ENCODE assay signal across 7 mouse cellular contexts in the genomic region with DNA sequence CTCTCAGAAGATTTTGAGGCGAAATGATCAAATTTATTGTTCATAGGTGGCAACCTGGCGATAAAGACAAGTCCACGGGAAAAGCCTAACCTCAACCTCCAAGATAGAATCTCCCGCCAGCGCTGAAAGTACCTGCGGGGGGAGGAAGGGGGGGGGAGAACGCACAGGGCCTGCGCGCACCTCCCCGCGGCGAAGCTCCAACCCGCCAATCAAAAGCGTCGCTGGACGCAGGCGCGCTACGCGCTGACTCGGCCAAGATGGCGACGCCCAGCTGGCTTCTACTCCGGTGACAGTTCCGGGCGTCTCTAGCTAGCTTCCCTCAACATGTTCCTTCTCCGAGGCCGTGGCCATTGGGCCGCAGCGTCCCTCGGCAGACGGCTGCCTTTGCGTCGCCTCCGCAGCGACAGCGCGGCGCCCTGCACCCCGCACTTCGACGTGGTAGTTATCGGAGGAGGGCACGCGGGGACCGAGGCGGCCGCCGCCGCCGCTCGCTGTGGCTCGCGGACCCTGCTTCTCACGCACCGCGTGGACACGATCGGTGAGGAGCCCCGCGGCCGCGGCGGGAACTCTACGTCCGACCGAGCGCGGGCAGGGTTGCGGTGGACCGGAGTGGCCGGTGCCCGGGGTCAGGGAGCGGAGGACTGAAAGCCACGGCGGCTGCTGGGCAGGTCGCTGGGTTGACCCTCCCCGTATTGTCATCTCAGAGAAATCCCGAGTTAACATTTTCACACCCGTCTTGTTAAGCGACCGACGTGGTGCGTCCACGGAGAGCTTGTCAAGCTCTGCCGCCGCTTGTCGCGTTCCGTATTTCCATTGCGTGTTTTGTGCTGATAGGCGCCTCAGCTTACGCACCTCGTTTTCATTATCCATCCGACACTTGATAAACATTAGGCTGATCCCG. TPM values are rescaled to one million over a fixed set of nuclear protein-coding genes. Genes with fewer than 3 reads are reported as not detected.
DNase-seq lines count a peak whose midpoint lies in the region; ATAC-seq lines count a peak whose summit lies in the region.

TSS of gene Mto1 (plus strand) at position 236 of the 901 bp plus-strand sequence.
TSS of gene Gm17324 (minus strand) at position 814 of the 901 bp plus-strand sequence.

- intact Hi-C loops in gastrocnemius, postnatal 36 days (cut with DNase I): no loop called here
- intact Hi-C loops in left cerebral cortex, postnatal 36 days (cut with DNase I): no loop called here

- ATAC-seq in intestine, embryonic 16.5 days: peak; percentile 96
- ATAC-seq in midbrain, embryonic 11.5 days (ENCODE audit: low FRiP score): peak; percentile 95

- peak within 1 kb of the TSS; percentile 96 for H3K9ac ChIP-seq in intestine, embryonic 16.5 days (ENCODE audit: low read depth, low read length)
- peak within 1 kb of the TSS; percentile 89 for H3K9ac ChIP-seq in midbrain, embryonic 11.5 days (ENCODE audit: low read length)

- H3K4me1 ChIP-seq in intestine, embryonic 16.5 days (ENCODE audit: control insufficient read depth, insufficient read depth, low read length): peaks cover 6% of the 10 kb centered on the region
- H3K4me1 ChIP-seq in midbrain, embryonic 11.5 days (ENCODE audit: control insufficient read depth, insufficient read depth, low read length): peaks cover 6% of the 10 kb centered on the region

- no peaks in the 10 kb centered on the region for H3K9me3 ChIP-seq in intestine, embryonic 16.5 days (ENCODE audit: control insufficient read depth, low read length)
- no peaks in the 10 kb centered on the region for H3K9me3 ChIP-seq in midbrain, embryonic 11.5 days (ENCODE audit: control insufficient read depth, low read length)

- DNase-seq in adrenal gland, adult 18-20 months (ENCODE audit: low spot score in 2 of 2): peak; percentile 89 to 90
- DNase-seq in embryo, embryonic 11 days: peak; percentile 94
- peak; percentile 87 to 88 for DNase-seq in gastrocnemius, postnatal 36 days
- peak; percentile 89 for DNase-seq in left cerebral cortex, postnatal 36 days (ENCODE audit: low spot score in 2 of 2)
- DNase-seq in midbrain, embryonic 11.5 days (ENCODE audit: low spot score, missing footprints): peak; percentile 99
- peak; percentile 93 for DNase-seq in skeletal muscle tissue, adult 2 months (ENCODE audit: low read depth, low spot score)

- H3K4me3 ChIP-seq in intestine, embryonic 16.5 days (ENCODE audit: low read length): peak within 1 kb of the TSS; percentile 98
- H3K4me3 ChIP-seq in midbrain, embryonic 11.5 days (ENCODE audit: low read depth, low read length): peak within 1 kb of the TSS; percentile 88

- H3K4me2 ChIP-seq in intestine, embryonic 16.5 days (ENCODE audit: low read depth, low read length): peak within 1 kb of the TSS; percentile 64
- peak within 1 kb of the TSS; percentile 59 for H3K4me2 ChIP-seq in midbrain, embryonic 11.5 days

- H3K36me3 ChIP-seq in intestine, embryonic 16.5 days (ENCODE audit: control insufficient read depth, insufficient read depth, low read length): 0 out of 2 replicates have a peak, but pooled peaks cover 3% of the 10 kb centered on the region
- 0 out of 2 replicates have a peak, but pooled peaks cover 2% of the 10 kb centered on the region for H3K36me3 ChIP-seq in midbrain, embryonic 11.5 days (ENCODE audit: control insufficient read depth, insufficient read depth, low read length)

- WGBS in intestine, embryonic 16.5 days: under 1% methylated on average over 96 of the region's 96 CpGs
- under 1% methylated on average over 95 of the region's 96 CpGs for WGBS in midbrain, embryonic 11.5 days

- peaks cover 8% of the 10 kb centered on the region for H3K27me3 ChIP-seq in intestine, embryonic 16.5 days (replicated peaks; ENCODE audit: control insufficient read depth, insufficient read depth, low read length)
- H3K27me3 ChIP-seq in midbrain, embryonic 11.5 days (ENCODE audit: control insufficient read depth, insufficient read depth, low read length): peaks cover 21% of the 10 kb centered on the region

- peak within 1 kb of the TSS; percentile 83 for H3K27ac ChIP-seq in intestine, embryonic 16.5 days (ENCODE audit: low read length)
- peak within 1 kb of the TSS; percentile 80 for H3K27ac ChIP-seq in midbrain, embryonic 11.5 days (ENCODE audit: low read depth, low read length)

RNA-seq across cellular contexts. Expression of gene Mto1, which starts in this region (rescaled TPM):
- total RNA-seq in adrenal gland, adult 18-20 months (2021): 10 to 100 TPM; 27.2 to 29.2 TPM
- 10 to 100 TPM; 17.6 to 21.4 TPM for total RNA-seq in gastrocnemius, postnatal 36 days (2021)
- polyA plus RNA-seq in intestine, embryonic 16.5 days (2015; fragmentation: Nextera tagmentation; extraction: Ambion mirVana): 25.0 and 27.0 TPM in 2 replicates
- 10 to 100 TPM; 23.9 to 25.2 TPM for total RNA-seq in left cerebral cortex, postnatal 36 days (2021)
- polyA plus RNA-seq in midbrain, embryonic 11.5 days (2014; fragmentation: Nextera tagmentation; extraction: Ambion mirVana): 26.0 and 28.3 TPM in 2 replicates

RNA-seq across cellular contexts. Expression of gene Gm17324, which starts in this region (rescaled TPM):
- total RNA-seq in adrenal gland, adult 18-20 months (2021): not detected
- total RNA-seq in gastrocnemius, postnatal 36 days (2021): not detected
- 0.24 and 0.48 TPM in 2 replicates for polyA plus RNA-seq in intestine, embryonic 16.5 days (2015; fragmentation: Nextera tagmentation; extraction: Ambion mirVana)
- total RNA-seq in left cerebral cortex, postnatal 36 days (2021): 1 to 10 TPM in 1 of 2 experiments, not detected in 1; 1.5 TPM
- 0.52 and 1.1 TPM in 2 replicates for polyA plus RNA-seq in midbrain, embryonic 11.5 days (2014; fragmentation: Nextera tagmentation; extraction: Ambion mirVana)

Comparison
In these comparisons a context has a peak if more than half of its experiments do, and no peak if none do; other contexts are left out.
1. Peak in every context shown above with its lines: DNase-seq, ATAC-seq, H3K4me3 ChIP-seq and H3K27ac ChIP-seq.